Mouse (Mus musculus): Measurements from ENCODE around the gene Prdm2. TPM values are rescaled to one million over a fixed set of nuclear protein-coding genes. Genes with fewer than 3 reads are reported as not detected.

The Prdm2 gene
- polyA plus RNA-seq, 1 experiment, result 10.1 TPM

DNA sequence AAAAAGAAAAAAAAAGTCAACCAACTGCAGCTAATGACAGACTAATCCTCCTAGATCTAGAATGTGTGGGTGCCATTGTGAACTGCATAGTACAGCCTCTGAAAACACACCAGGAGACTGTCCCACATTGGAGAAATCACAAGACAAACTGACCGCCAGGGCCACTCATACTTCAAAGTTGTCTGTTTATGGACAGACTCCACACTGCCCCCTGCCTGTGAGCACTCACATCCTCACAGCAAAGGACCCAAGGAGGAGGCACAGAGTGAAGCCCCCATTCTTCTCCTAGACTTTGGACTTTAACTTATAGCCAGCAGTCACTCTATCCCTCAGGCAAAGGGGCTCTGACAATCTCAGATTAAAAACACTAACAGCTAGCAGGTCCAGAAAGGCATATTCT lies 61.5 kb downstream of the Prdm2 start:
- Histone ChIP-seq H3K4me1 (ENCODE audit: control insufficient read depth, insufficient read depth, insufficient read length, low read length) (peaks cover 15% of the 10 kb centered on the region), H3K4me3 (ENCODE audit: insufficient read depth, low read depth, low read length) (no peak overlapping the region), H3K27ac (replicated peaks; ENCODE audit: low read depth, low read length) (no peak overlapping the region)

DNA sequence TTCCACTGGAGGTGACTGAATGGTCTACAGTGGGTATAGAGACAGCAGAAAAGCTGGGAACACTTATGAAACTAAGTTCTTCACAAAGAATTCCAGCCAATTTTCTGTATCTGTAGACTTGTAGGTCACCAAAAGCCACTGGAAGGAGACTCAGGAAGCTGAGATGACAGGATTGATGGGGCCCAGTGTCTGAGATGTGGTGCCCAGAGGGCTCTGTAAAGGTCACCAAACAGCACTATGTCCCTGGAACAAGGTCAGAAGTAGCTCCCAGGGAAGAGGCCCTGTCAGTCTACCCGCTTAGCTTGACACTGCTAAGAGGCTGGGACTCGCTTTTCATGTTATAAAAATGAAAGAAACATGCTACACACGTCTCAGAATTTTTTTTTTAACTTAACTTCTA lies 65.1 kb downstream of the Prdm2 start:
- H3K4me1 ChIP-seq (ENCODE audit: control insufficient read depth, insufficient read depth, insufficient read length, low read length), result peaks cover 16% of the 10 kb centered on the region
- no peak overlapping the region for H3K4me3 ChIP-seq (ENCODE audit: insufficient read depth, low read depth, low read length)
- H3K27ac ChIP-seq (replicated peaks; ENCODE audit: low read depth, low read length), result no peak overlapping the region

DNA sequence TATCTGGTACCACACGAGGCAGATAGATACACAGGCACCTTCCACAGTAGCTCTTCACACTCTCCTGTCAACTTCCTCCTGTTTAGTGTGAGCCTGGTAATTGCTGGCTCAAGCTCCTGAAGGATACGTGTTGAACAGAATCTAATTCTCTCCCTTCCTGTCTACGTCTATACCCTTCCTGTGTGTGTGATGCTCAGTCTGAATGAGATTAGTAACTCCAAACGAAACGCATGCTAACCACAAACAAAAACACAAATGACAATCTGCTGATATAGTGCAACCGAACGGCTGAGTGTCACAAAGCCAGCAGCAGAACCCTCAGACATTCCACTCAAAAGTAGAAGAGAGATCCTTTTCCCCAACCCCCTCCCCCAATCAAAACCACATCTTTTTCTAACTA lies 69.2 kb downstream of the Prdm2 start:
- no peak overlapping the region for H3K4me3 ChIP-seq (ENCODE audit: insufficient read depth, low read depth, low read length)
- peaks cover 14% of the 10 kb centered on the region for H3K4me1 ChIP-seq (ENCODE audit: control insufficient read depth, insufficient read depth, insufficient read length, low read length)
- no peak overlapping the region for H3K27ac ChIP-seq (replicated peaks; ENCODE audit: low read depth, low read length)

GRCm38 (mm10) chr4:143141645-143142259 lies 71.0 kb downstream of the Prdm2 start:
- Histone ChIP-seq H3K4me1 (ENCODE audit: control insufficient read depth, insufficient read depth, insufficient read length, low read length) (peaks cover 10% of the 10 kb centered on the region), H3K27ac (replicated peaks; ENCODE audit: low read depth, low read length) (no peak overlapping the region), H3K4me3 (ENCODE audit: insufficient read depth, low read depth, low read length) (no peak overlapping the region)

DNA sequence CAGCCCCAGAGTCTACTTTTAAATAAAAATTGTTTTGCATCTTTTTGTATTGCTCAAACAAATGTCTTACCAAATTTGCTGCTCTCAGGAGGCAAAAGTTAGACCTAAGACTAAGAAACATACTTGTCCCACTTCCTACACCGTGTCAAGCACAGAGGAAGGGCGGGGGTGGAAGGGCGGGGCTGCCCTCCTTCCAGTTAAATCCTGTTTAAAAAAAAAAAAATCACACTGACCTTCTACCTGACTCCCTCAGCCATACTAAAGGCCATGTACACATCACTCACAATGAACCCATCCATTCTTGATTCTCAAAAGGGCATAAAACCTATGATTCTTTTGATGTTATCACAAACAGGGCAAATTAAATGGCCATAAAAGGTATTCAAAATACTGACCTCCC lies 71.9 kb downstream of the Prdm2 start:
- Histone ChIP-seq H3K4me3 (ENCODE audit: insufficient read depth, low read depth, low read length) (no peak overlapping the region), H3K4me1 (ENCODE audit: control insufficient read depth, insufficient read depth, insufficient read length, low read length) (peaks cover 8% of the 10 kb centered on the region), H3K27ac (replicated peaks; ENCODE audit: low read depth, low read length) (no peak overlapping the region)

DNA sequence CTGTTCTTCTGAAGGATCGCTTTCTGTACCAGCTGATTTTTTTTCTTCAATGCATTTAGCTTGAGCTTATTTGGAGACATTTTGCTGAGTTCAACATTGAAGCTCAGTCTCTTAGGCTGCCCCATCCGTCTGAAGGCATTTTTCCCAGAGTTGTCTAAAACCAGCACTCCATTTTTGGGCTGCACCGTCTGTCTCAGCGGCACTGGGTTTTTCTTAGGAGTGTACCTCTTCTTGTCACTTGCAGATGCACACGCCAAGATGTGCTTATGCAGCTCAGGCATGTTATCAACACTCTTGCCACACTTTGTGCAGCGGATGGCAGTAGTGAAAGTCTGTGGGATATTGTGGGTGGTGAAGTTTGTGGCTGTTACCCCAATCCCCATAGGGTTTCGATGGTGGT lies 80.4 kb downstream of the Prdm2 start:
- Histone ChIP-seq H3K27ac (replicated peaks; ENCODE audit: low read depth, low read length) (no peak overlapping the region), H3K4me3 (ENCODE audit: insufficient read depth, low read depth, low read length) (no peak overlapping the region), H3K4me1 (ENCODE audit: control insufficient read depth, insufficient read depth, insufficient read length, low read length) (no peaks in the 10 kb centered on the region; the same call in 1 of the 2 replicates)

- H3K27ac ChIP-seq (replicated peaks; ENCODE audit: low read depth, low read length), result no peak overlapping the region
- no peak overlapping the region for H3K4me3 ChIP-seq (ENCODE audit: insufficient read depth, low read depth, low read length)
- H3K4me1 ChIP-seq (ENCODE audit: control insufficient read depth, insufficient read depth, insufficient read length, low read length), result no peaks in the 10 kb centered on the region; the same call in 1 of the 2 replicates
Observed at GRCm38 (mm10) chr4:143130441-143130840, 82.4 kb downstream of the Prdm2 start.

DNA sequence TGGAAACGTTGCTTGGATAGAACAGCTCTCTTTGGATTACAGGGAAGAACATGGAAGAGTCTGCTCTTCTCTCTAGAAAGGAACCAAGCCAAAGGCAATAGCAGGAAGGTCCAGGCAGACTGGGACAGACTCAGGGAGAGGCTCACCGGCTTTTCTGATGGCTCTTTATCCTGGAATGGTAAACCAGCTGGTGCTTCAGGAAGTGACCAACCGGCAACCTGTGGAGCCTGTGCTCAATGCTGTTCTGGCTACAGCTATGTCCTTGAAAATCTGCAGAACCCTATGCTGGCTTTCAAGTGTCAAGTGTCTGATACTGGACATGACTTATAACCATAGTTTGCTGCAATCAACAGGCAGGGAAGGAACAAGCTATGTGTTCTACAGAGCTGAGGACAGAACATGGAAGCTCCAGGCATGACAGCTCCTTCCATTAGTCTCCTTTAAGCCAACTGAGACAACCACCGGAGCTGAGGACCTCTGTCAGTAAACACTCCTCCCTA lies 83.5 kb downstream of the Prdm2 start:
- H3K27ac ChIP-seq (replicated peaks; ENCODE audit: low read depth, low read length), result no peak overlapping the region
- no peak overlapping the region for H3K4me3 ChIP-seq (ENCODE audit: insufficient read depth, low read depth, low read length)
- H3K4me1 ChIP-seq (ENCODE audit: control insufficient read depth, insufficient read depth, insufficient read length, low read length), result no peaks in the 10 kb centered on the region; the same call in 1 of the 2 replicates

- H3K4me3 ChIP-seq (ENCODE audit: insufficient read depth, low read depth, low read length), result no peak overlapping the region
- H3K27ac ChIP-seq (replicated peaks; ENCODE audit: low read depth, low read length), result no peak overlapping the region
- no peaks in the 10 kb centered on the region for H3K4me1 ChIP-seq (ENCODE audit: control insufficient read depth, insufficient read depth, insufficient read length, low read length)
Observed at GRCm38 (mm10) chr4:143127171-143127570, 85.6 kb downstream of the Prdm2 start.

DNA sequence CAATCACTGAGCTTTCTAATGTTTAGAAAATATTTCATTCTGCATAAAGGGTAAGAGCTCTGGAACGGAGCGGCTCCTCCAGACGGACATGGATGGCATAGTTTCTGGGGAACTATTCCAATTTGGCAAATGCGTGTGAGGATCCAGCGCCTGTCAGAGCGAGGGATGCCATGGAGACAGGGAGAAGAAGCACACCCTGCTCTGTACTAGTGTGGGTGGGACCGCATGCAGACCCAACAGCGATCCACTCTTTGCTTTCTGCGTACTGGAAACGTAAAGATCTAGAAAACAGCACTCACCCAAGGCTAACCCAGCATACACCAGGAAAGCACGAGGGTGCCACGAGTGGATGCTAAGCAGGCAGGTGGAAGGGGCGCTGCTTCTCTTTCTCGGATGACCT lies 86.3 kb downstream of the Prdm2 start:
- Histone ChIP-seq H3K27ac (replicated peaks; ENCODE audit: low read depth, low read length) (no peak overlapping the region), H3K4me1 (ENCODE audit: control insufficient read depth, insufficient read depth, insufficient read length, low read length) (no peaks in the 10 kb centered on the region), H3K4me3 (ENCODE audit: insufficient read depth, low read depth, low read length) (no peak overlapping the region)

DNA sequence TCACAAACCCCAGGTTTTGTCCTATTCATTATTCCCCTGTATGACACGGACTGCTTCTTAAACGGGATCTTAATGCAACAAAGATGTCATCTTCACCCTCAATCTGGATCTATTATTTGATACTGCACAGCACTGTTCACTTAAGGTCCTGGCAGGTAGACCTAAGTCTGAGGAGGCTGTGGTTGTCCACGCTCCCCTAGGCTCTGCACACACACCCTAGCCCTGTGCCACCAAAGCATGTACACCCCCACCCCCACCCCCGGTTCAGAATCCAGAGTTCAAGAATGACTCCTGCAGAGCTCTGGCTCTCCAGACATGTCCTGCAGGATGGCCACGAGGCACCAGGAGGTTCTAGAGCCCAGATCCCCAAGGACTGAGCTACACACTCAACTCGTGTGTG lies 87.5 kb downstream of the Prdm2 start:
- H3K4me3 ChIP-seq (ENCODE audit: insufficient read depth, low read depth, low read length), result no peak overlapping the region
- H3K27ac ChIP-seq (replicated peaks; ENCODE audit: low read depth, low read length), result no peak overlapping the region
- H3K4me1 ChIP-seq (ENCODE audit: control insufficient read depth, insufficient read depth, insufficient read length, low read length), result peaks cover under 1% of the 10 kb centered on the region

- Histone ChIP-seq H3K4me3 (ENCODE audit: insufficient read depth, low read depth, low read length) (no peak overlapping the region), H3K27ac (replicated peaks; ENCODE audit: low read depth, low read length) (no peak overlapping the region), H3K4me1 (ENCODE audit: control insufficient read depth, insufficient read depth, insufficient read length, low read length) (peaks cover 20% of the 10 kb centered on the region)
Observed at GRCm38 (mm10) chr4:143123043-143123442, 89.8 kb downstream of the Prdm2 start.

GRCm38 (mm10) chr4:143121174-143121573 lies 91.6 kb downstream of the Prdm2 start:
- Histone ChIP-seq H3K27ac (replicated peaks; ENCODE audit: low read depth, low read length) (no peak overlapping the region), H3K4me3 (ENCODE audit: insufficient read depth, low read depth, low read length) (no peak overlapping the region), H3K4me1 (ENCODE audit: control insufficient read depth, insufficient read depth, insufficient read length, low read length) (peaks cover 20% of the 10 kb centered on the region)

- Histone ChIP-seq H3K4me3 (ENCODE audit: insufficient read depth, low read depth, low read length) (no peak overlapping the region), H3K4me1 (ENCODE audit: control insufficient read depth, insufficient read depth, insufficient read length, low read length) (peaks cover 22% of the 10 kb centered on the region), H3K27ac (replicated peaks; ENCODE audit: low read depth, low read length) (no peak overlapping the region)
Observed at GRCm38 (mm10) chr4:143120008-143120407, 92.8 kb downstream of the Prdm2 start.

GRCm38 (mm10) chr4:143118843-143119242 lies 94.0 kb downstream of the Prdm2 start:
- no peak overlapping the region for H3K27ac ChIP-seq (replicated peaks; ENCODE audit: low read depth, low read length)
- H3K4me3 ChIP-seq (ENCODE audit: insufficient read depth, low read depth, low read length), result no peak overlapping the region
- H3K4me1 ChIP-seq (ENCODE audit: control insufficient read depth, insufficient read depth, insufficient read length, low read length), result peaks cover 22% of the 10 kb centered on the region

GRCm38 (mm10) chr4:143115851-143116250 lies 96.9 kb downstream of the Prdm2 start:
- H3K27ac ChIP-seq (replicated peaks; ENCODE audit: low read depth, low read length), result no peak overlapping the region
- peaks cover 22% of the 10 kb centered on the region for H3K4me1 ChIP-seq (ENCODE audit: control insufficient read depth, insufficient read depth, insufficient read length, low read length)
- H3K4me3 ChIP-seq (ENCODE audit: insufficient read depth, low read depth, low read length), result no peak overlapping the region
